Mouse (Mus musculus) cortical plate, adult 2 months (tissue): ENCODE results near the gene Nub1.

Source experiments
- CTCF ChIP-seq: fragments of 200-500 bp; IDR thresholded peaks from 2 replicates; pipeline ENCODE4 v1.5.1; 2011; ENCODE audit warnings: mild to moderate bottlenecking, control low read depth, low read length; ENCODE audit not compliant: insufficient read depth; ENCODE audit errors: extremely low read depth
- POLR2A ChIP-seq: fragments of 200-500 bp; IDR thresholded peaks from 2 replicates; pipeline ENCODE4 v1.6.1; 2011; ENCODE audit warnings: mild to moderate bottlenecking, low read length, control low read depth; ENCODE audit not compliant: insufficient read depth; ENCODE audit errors: extremely low read depth

GRCm38 (mm10) chr5:24711615-24712014 lies 26.3 kb downstream of the Nub1 start:
- no peak for TF ChIP-seq CTCF
- no peak for TF ChIP-seq POLR2A
